Mouse (Mus musculus): ENCODE data around the gene Stk10. TPM values are rescaled to one million over a fixed set of nuclear protein-coding genes. Genes with fewer than 3 reads are reported as not detected.

Stk10 gene
- polyA plus RNA-seq, 2 experiments = 1.9 to 4.9 TPM

- ATAC-seq (ENCODE audit: insufficient read depth) = no peak
These were observed 133.9 kb downstream of the Stk10 start for GRCm38 (mm10) chr11:32666983-32667382.

GRCm38 (mm10) chr11:32671480-32671879 is 138.4 kb downstream of the Stk10 start:
- 43% methylated on average over 4 of the region's 4 CpGs for WGBS (ENCODE audit: insufficient replicate concordance)
- H3K4me2 ChIP-seq (ENCODE audit: low read depth) = peak overlapping the region; percentile 11; the same call in 1 of the 2 replicates
- H3K4me1 ChIP-seq (replicated peaks; ENCODE audit: control insufficient read depth in 2 of 2, insufficient read depth in 2 of 2, low read length in 1 of 2) = peaks cover 3 to 6% of the 10 kb centered on the region in 2 experiments; a peak in 1 of 4 replicates
- H3K9me3 ChIP-seq (ENCODE audit: control insufficient read depth, low read length) = no peaks in the 10 kb centered on the region
- no peak overlapping the region for H3K4me3 ChIP-seq (ENCODE audit: insufficient read depth in 1 of 2, low read depth in 2 of 2, low read length in 2 of 2)
- no peaks in the 10 kb centered on the region for H3K27me3 ChIP-seq (ENCODE audit: control insufficient read depth, insufficient read depth, low read length)
- TF ChIP-seq EP300 (IDR thresholded peaks at IDR 0.05; ENCODE audit: low read depth) (no peak), CTCF (IDR thresholded peaks at IDR 0.05; ENCODE audit: low read depth) (no peak)
- ATAC-seq (ENCODE audit: insufficient read depth) (no peak), DNase-seq (ENCODE audit: low read depth in 3 of 3, low spot score in 3 of 3) (no peak)
- H3K36me3 ChIP-seq (replicated peaks; ENCODE audit: control insufficient read depth, insufficient read depth, low read depth) = no peaks in the 10 kb centered on the region
- no peak overlapping the region for H3K27ac ChIP-seq
- no peak overlapping the region for H3K9ac ChIP-seq (replicated peaks)

More at GRCm38 (mm10) chr11:32666983-32667382, 133.9 kb downstream of the Stk10 start:
- TF ChIP-seq EP300 (IDR thresholded peaks at IDR 0.05; ENCODE audit: low read depth) (no peak), CTCF (IDR thresholded peaks at IDR 0.05; ENCODE audit: low read depth) (no peak)
- no peak for DNase-seq (ENCODE audit: low read depth in 3 of 3, low spot score in 3 of 3)
- Histone ChIP-seq H3K9me3 (ENCODE audit: control insufficient read depth, low read length) (no peaks in the 10 kb centered on the region), H3K4me2 (ENCODE audit: low read depth) (no peak overlapping the region), H3K36me3 (replicated peaks; ENCODE audit: control insufficient read depth, insufficient read depth, low read depth) (no peaks in the 10 kb centered on the region), H3K27ac (no peak overlapping the region), H3K4me1 (replicated peaks; ENCODE audit: control insufficient read depth in 2 of 2, insufficient read depth in 2 of 2, low read length in 1 of 2) (peaks cover 3 to 10% of the 10 kb centered on the region in 2 experiments; a peak in 2 of 4 replicates), H3K9ac (replicated peaks) (no peak overlapping the region), H3K27me3 (ENCODE audit: control insufficient read depth, insufficient read depth, low read length) (no peaks in the 10 kb centered on the region), H3K4me3 (ENCODE audit: insufficient read depth in 1 of 2, low read depth in 2 of 2, low read length in 2 of 2) (no peak overlapping the region)

Other genes starting within 250 kb of the Stk10 start
- gene Hba-a1, start 249.8 kb upstream of the Stk10 start, polyA plus RNA-seq (2012; rRNA removed) = 26,041 and 60,430 TPM in 2 replicates
- gene Hba-a1, start 249.8 kb upstream of the Stk10 start, polyA plus RNA-seq (2014; fragmentation: Nextera tagmentation; extraction: Ambion mirVana) = 70,707 and 74,513 TPM in 2 replicates
- gene Hbq1b, start 246.3 kb upstream of the Stk10 start, polyA plus RNA-seq (2012; rRNA removed) = 127 and 156 TPM in 2 replicates
- 157 and 161 TPM in 2 replicates for gene Hbq1b, start 246.3 kb upstream of the Stk10 start, polyA plus RNA-seq (2014; fragmentation: Nextera tagmentation; extraction: Ambion mirVana)
- gene Hba-a2, start 236.8 kb upstream of the Stk10 start, polyA plus RNA-seq (2012; rRNA removed) = 214,511 and 362,158 TPM in 2 replicates
- gene Hba-a2, start 236.8 kb upstream of the Stk10 start, polyA plus RNA-seq (2014; fragmentation: Nextera tagmentation; extraction: Ambion mirVana) = 162,484 and 169,597 TPM in 2 replicates
- gene Hbq1a, start 233.2 kb upstream of the Stk10 start, polyA plus RNA-seq (2012; rRNA removed) = 7.8 and 9.1 TPM in 2 replicates
- 7.9 TPM in 2 replicates for gene Hbq1a, start 233.2 kb upstream of the Stk10 start, polyA plus RNA-seq (2014; fragmentation: Nextera tagmentation; extraction: Ambion mirVana)
- 0.75 and 0.83 TPM in 2 replicates for gene Sh3pxd2b, start 185.5 kb upstream of the Stk10 start, polyA plus RNA-seq (2012; rRNA removed)
- gene Sh3pxd2b, start 185.5 kb upstream of the Stk10 start, polyA plus RNA-seq (2014; fragmentation: Nextera tagmentation; extraction: Ambion mirVana) = 0.56 and 0.89 TPM in 2 replicates
- gene Ubtd2, start 77.9 kb upstream of the Stk10 start, polyA plus RNA-seq (2012; rRNA removed) = 1.8 and 3.2 TPM in 2 replicates
- 2.8 and 4.4 TPM in 2 replicates for gene Ubtd2, start 77.9 kb upstream of the Stk10 start, polyA plus RNA-seq (2014; fragmentation: Nextera tagmentation; extraction: Ambion mirVana)
- 0.18 and 0.26 TPM in 2 replicates for gene Efcab9, start 1.2 kb upstream of the Stk10 start, polyA plus RNA-seq (2012; rRNA removed)
- 0.19 and 0.22 TPM in 2 replicates for gene Efcab9, start 1.2 kb upstream of the Stk10 start, polyA plus RNA-seq (2014; fragmentation: Nextera tagmentation; extraction: Ambion mirVana)
- 10.2 and 10.9 TPM in 2 replicates for gene Fbxw11, start 109.4 kb downstream of the Stk10 start, polyA plus RNA-seq (2012; rRNA removed)
- gene Fbxw11, start 109.4 kb downstream of the Stk10 start, polyA plus RNA-seq (2014; fragmentation: Nextera tagmentation; extraction: Ambion mirVana) = 13.9 and 14.9 TPM in 2 replicates

All from liver, embryonic 14.5 days (tissue).